ENCODE assay signal across 26 mouse cellular contexts in the genomic region with DNA sequence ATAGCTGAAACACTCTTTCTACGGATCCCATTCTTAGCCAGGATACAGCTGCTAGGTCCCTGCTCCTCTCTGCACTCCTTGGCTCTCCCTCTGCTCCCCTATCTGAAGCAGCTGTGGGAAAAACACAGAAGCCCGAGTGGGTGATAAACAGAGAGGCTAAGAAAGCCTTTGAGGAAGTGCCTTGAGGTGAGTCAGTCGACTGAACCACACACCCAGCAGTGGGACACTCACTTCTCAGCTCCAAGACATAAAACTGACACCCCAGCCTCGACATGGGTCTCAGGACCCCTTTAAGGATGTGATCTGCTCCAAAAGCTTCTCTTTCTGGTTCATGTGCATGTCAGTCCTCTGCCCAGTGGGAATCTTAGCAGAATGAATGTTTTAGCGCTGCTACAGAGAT.
"Had no signal": no experiment of that assay in that cellular context is flagged by ENCODE, and none has a peak within 500 bp of the region (broad histone marks: within the 10 kb centered on the region; RNA-seq: fewer than 3 reads in every experiment).

No protein-coding gene starts in this region.

- H3K36me3 ChIP-seq: heart, embryonic 13.5 days; heart, embryonic 15.5 days; hindbrain, embryonic 13.5 days; hindbrain, embryonic 15.5 days; kidney, embryonic 15.5 days; limb, embryonic 13.5 days; liver, embryonic 13.5 days; liver, embryonic 15.5 days had no signal

- H3K4me2 ChIP-seq: heart, embryonic 11.5 days; heart, embryonic 13.5 days; heart, embryonic 15.5 days; hindbrain, embryonic 13.5 days; hindbrain, embryonic 15.5 days; kidney, embryonic 15.5 days; limb, embryonic 13.5 days; liver, embryonic 11.5 days; liver, embryonic 13.5 days; liver, embryonic 15.5 days had no signal

- H3K27me3 ChIP-seq: heart, embryonic 13.5 days; heart, embryonic 15.5 days; kidney, embryonic 15.5 days; limb, embryonic 13.5 days; liver, embryonic 13.5 days; liver, embryonic 15.5 days had no signal

- H3K4me1 ChIP-seq: heart, embryonic 13.5 days; heart, embryonic 15.5 days; hindbrain, embryonic 13.5 days; hindbrain, embryonic 15.5 days; kidney, embryonic 15.5 days; liver, embryonic 13.5 days; liver, embryonic 15.5 days had no signal

- ATAC-seq: hindbrain, postnatal 0 days; intestine, embryonic 16.5 days had no signal

- H3K9me3 ChIP-seq: heart, embryonic 13.5 days; heart, embryonic 15.5 days; hindbrain, embryonic 13.5 days; hindbrain, embryonic 15.5 days; kidney, embryonic 15.5 days; limb, embryonic 13.5 days; liver, embryonic 13.5 days; liver, embryonic 15.5 days had no signal

- H3K27ac ChIP-seq: gastrocnemius, adult 2 months; heart, adult 2 months; heart, embryonic 13.5 days; heart, embryonic 15.5 days; hindbrain, embryonic 13.5 days; hindbrain, embryonic 15.5 days; hindbrain, postnatal 0 days; kidney, embryonic 15.5 days; kidney, postnatal 0 days; layer of hippocampus, adult 2 months; left cerebral cortex, adult 2 months; limb, embryonic 13.5 days; liver, embryonic 13.5 days; liver, embryonic 15.5 days had no signal

- H3K4me3 ChIP-seq: gastrocnemius, adult 2 months; heart, adult 2 months; heart, embryonic 13.5 days; heart, embryonic 15.5 days; hindbrain, embryonic 13.5 days; hindbrain, embryonic 15.5 days; kidney, embryonic 15.5 days; layer of hippocampus, adult 2 months; left cerebral cortex, adult 2 months; limb, embryonic 13.5 days; liver, embryonic 13.5 days; liver, embryonic 15.5 days had no signal

- H3K9ac ChIP-seq: heart, embryonic 13.5 days; heart, embryonic 15.5 days; hindbrain, embryonic 13.5 days; hindbrain, embryonic 15.5 days; kidney, embryonic 15.5 days; limb, embryonic 13.5 days; liver, embryonic 13.5 days; liver, embryonic 15.5 days had no signal

- DNase-seq: gastrocnemius, adult 2 months; gastrocnemius, postnatal 10 days; gastrocnemius, postnatal 25 days; heart, adult 2 months; heart, postnatal 4 days; kidney, adult 11 months; kidney, adult 2 months; kidney, adult 9 months; kidney, postnatal 14 days; kidney, postnatal 36 days; liver; liver, embryonic 13.5 days had no signal
